Mouse (Mus musculus): ENCODE data around the gene Eif2ak2.
A peak's percentile ranks its signal among the peaks of the same experiment; 100 is the strongest.

Eif2ak2 gene

GRCm38 (mm10) chr17:78834856-78835835 is 47.2 kb downstream of the Eif2ak2 start, which contains the start of the genes Heatr5b and Gpatch11:
Heatr5b (minus strand) TSS chr17:78835364.
Gpatch11 (plus strand) TSS chr17:78835567.
- DNase-seq, result peak; percentile 99 to 100

- DNase-seq, result no peak
Measured at GRCm38 (mm10) chr17:78824346-78824745, 58.0 kb downstream of the Eif2ak2 start.

GRCm38 (mm10) chr17:78809582-78809981 is 72.8 kb downstream of the Eif2ak2 start:
- no peak for DNase-seq

- DNase-seq, result no peak
Measured at GRCm38 (mm10) chr17:78809019-78809418, 73.4 kb downstream of the Eif2ak2 start.
